Mouse (Mus musculus): Measurements from ENCODE around the gene Hdac7. TPM values are rescaled to one million over a fixed set of nuclear protein-coding genes. Genes with fewer than 3 reads are reported as not detected.

Hdac7 gene
- polyA plus RNA-seq (2014; fragmentation: Illumina TruSeq; extraction: RNeasy Lipid Tissue Mini Kit (QIAGEN cat#74804); ENCODE audit: low read depth, low replicate concordance), result 60.9 TPM

DNA sequence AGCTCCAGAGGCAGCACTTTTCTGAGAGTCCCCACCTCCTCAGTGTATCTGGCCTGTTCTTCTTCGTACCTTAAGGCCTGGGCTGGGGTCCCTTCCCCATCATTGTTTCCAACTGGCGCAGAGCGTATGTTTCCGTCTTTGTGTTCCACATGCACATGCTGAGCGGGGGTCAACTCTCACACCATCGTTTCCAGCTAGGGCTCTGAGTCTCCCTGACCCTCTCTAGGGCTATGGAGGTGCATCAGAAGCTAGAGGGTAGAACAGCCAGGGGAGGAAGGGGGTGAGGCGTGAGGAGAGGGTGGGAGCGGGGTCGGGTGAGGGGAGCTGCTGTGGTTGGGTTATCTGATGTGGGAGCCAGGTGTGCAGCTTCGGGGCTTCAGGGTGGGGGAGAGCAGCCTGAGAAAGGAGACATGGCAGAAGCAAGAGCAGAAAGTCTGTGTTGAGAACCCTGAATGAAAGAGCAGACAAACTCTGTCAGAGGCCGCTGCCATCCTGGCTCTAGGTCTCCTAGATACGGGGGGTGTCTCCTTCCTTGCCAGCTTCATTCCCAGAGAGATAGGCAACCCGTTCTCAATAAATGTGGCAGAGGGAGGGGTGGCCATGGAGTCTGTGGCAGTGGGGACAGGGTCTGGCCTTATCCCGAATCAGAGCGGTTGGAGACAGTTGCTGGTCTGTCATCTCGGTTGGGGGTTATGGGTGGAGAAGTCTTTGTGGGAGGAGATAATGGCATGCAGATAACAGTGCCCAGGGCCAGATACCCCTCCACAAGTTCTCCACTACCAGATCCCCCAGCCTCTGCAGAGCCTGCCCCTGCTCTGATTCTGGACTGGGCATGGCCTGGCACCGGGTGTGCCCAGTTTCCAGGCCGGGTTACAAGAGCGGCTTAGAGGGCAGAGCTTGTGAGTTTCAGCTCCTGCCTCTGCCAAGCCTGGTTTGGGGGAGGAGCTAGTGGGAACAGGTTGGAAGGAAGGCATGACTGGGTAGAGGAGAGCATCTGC is at the start of gene Hdac7:
Gene Hdac7, minus strand, starts transcription at position 466 of the 998 bp plus-strand sequence.

DNA sequence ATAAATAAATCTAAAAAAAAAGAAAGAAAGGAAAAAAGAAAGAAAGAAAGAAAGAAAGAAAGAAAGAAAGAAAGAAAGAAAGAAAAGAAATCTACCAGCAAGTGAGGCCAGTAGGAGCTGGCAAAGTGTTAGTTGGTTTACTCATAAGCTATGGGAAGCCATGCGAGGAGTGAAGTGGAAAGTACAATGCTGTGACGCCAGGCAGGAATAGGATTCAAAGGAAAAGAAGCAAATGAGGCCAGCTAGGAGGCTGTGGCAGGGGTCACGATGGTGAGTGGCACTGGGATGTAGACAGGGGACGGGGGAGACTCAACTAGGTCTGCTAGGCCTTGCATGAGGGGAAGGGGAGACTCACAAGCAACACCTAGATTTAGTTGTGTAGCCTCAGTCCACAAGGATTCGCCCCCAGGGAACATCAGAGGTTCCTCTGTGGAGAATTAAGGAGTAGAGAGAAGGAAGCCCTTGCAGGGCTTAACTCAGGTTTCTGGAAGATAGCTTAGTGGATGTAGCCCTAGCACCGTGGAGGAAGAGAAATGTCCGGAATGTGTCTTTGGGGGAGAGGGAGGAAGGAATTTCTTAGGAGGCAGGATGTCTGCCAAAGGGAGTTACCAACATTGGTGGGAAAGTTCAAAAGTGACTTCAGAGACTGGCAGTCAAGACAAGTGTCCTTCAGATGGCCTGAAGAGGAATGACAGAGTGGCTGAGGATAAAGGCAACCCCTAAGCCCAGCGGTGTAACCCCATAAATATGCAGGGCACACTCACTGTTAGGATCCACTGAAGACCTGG is 65.8 kb downstream of the Hdac7 start, which contains the start of gene Slc48a1:
Gene Slc48a1, plus strand, starts transcription at position 210 of the 788 bp plus-strand sequence.

DNA sequence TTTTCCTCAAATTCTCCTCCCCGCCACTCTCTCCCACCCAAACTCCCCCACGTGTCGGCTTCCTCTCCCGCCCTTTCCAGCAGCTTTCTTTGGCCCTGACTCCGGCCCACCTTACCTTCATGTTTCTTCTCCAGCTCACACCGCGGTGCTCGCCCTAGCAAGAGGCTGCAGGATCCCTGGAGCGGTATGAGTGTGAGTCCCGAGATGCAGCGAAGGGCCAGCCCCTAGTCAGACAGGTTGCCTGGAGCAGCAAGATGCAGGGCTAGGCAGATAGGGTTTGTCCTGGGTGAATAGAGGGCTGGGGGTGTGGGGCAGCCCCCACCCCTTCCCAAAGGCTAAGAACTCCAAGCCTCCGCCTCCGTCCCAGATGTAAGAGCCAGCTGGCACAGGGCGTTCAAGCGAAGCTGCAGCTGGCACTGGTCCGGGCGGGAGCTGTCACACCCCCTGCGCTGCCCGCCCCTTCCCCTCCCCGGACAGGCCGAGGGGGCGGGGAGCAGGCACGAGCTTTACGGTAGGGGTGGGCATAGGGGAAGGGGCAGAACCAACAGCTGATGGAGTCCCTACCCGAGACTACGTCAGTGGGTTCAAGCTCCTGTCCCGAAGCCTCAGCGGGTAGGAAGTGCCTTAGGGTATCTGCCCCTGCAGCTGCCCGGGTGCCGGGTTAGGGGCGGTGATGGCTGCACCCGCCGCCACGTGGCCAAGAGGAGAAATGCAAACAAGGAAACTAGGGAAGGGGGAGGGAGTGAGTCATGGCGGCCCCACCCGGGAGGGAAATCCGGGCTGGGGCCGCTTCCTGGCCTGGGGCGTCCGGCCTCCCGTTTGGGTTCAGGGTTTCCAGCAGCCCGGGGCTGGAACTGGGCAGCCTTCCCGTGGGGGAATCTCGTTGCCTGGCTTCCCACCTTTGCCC is 76.8 kb downstream of the Hdac7 start, which contains the start of gene Rapgef3:
Gene Rapgef3, minus strand, starts transcription at position 693 of the 907 bp plus-strand sequence.

Other genes with a start within 250 kb of the Hdac7 start
- gene Rpap3, start 138.7 kb downstream of the Hdac7 start, polyA plus RNA-seq (2014; fragmentation: Illumina TruSeq; extraction: RNeasy Lipid Tissue Mini Kit (QIAGEN cat#74804); ENCODE audit: low read depth, low replicate concordance), result 19.3 TPM
- gene Endou, start 113.2 kb downstream of the Hdac7 start, polyA plus RNA-seq (2014; fragmentation: Illumina TruSeq; extraction: RNeasy Lipid Tissue Mini Kit (QIAGEN cat#74804); ENCODE audit: low read depth, low replicate concordance), result 4.4 TPM
- gene Rapgef3, start 76.5 kb downstream of the Hdac7 start, polyA plus RNA-seq (2014; fragmentation: Illumina TruSeq; extraction: RNeasy Lipid Tissue Mini Kit (QIAGEN cat#74804); ENCODE audit: low read depth, low replicate concordance), result 38.5 TPM
- 138 TPM for gene Slc48a1, start 66.0 kb downstream of the Hdac7 start, polyA plus RNA-seq (2014; fragmentation: Illumina TruSeq; extraction: RNeasy Lipid Tissue Mini Kit (QIAGEN cat#74804); ENCODE audit: low read depth, low replicate concordance)
- 1.8 TPM for gene Vdr, start 66.1 kb upstream of the Hdac7 start, polyA plus RNA-seq (2014; fragmentation: Illumina TruSeq; extraction: RNeasy Lipid Tissue Mini Kit (QIAGEN cat#74804); ENCODE audit: low read depth, low replicate concordance)
- gene Tmem106c, start 119.7 kb upstream of the Hdac7 start, polyA plus RNA-seq (2014; fragmentation: Illumina TruSeq; extraction: RNeasy Lipid Tissue Mini Kit (QIAGEN cat#74804); ENCODE audit: low read depth, low replicate concordance), result 65.7 TPM
- 0.51 TPM for gene Col2a1, start 160.2 kb upstream of the Hdac7 start, polyA plus RNA-seq (2014; fragmentation: Illumina TruSeq; extraction: RNeasy Lipid Tissue Mini Kit (QIAGEN cat#74804); ENCODE audit: low read depth, low replicate concordance)
- 21.6 TPM for gene Pfkm, start 248.1 kb upstream of the Hdac7 start, polyA plus RNA-seq (2014; fragmentation: Illumina TruSeq; extraction: RNeasy Lipid Tissue Mini Kit (QIAGEN cat#74804); ENCODE audit: low read depth, low replicate concordance)
- gene Senp1, start 249.2 kb upstream of the Hdac7 start, polyA plus RNA-seq (2014; fragmentation: Illumina TruSeq; extraction: RNeasy Lipid Tissue Mini Kit (QIAGEN cat#74804); ENCODE audit: low read depth, low replicate concordance), result 17.6 TPM

All from adipose tissue, adult 10 weeks (tissue).